Mouse (Mus musculus): ENCODE results near the gene Kat2b. TPM values are rescaled to one million over a fixed set of nuclear protein-coding genes. Genes with fewer than 3 reads are reported as not detected.

Gene Kat2b
- polyA plus RNA-seq, 1 experiment, result 3.3 TPM

GRCm38 (mm10) chr17:53564837-53565236 lies 1.8 kb upstream of the Kat2b start:
- TF ChIP-seq GATA1 (IDR thresholded peaks at IDR 0.05; ENCODE audit: low read length), result no peak

- no peak for TF ChIP-seq GATA1 (IDR thresholded peaks at IDR 0.05; ENCODE audit: low read length)
These were observed 271 bp downstream of the Kat2b start for GRCm38 (mm10) chr17:53566919-53567345.

GRCm38 (mm10) chr17:53567346-53568101 lies 863 bp downstream of the Kat2b start:
- TF ChIP-seq GATA1 (IDR thresholded peaks at IDR 0.05; ENCODE audit: low read length), result no peak

- TF ChIP-seq GATA1 (IDR thresholded peaks at IDR 0.05; ENCODE audit: low read length), result no peak
These were observed 1.5 kb downstream of the Kat2b start for GRCm38 (mm10) chr17:53568118-53568517.

- no peak for TF ChIP-seq GATA1 (IDR thresholded peaks at IDR 0.05; ENCODE audit: low read length)
These were observed 2.2 kb downstream of the Kat2b start for GRCm38 (mm10) chr17:53568734-53569386.

GRCm38 (mm10) chr17:53569829-53570228 lies 3.2 kb downstream of the Kat2b start:
- TF ChIP-seq GATA1 (IDR thresholded peaks at IDR 0.05; ENCODE audit: low read length), result no peak

- no peak for TF ChIP-seq GATA1 (IDR thresholded peaks at IDR 0.05; ENCODE audit: low read length)
These were observed 3.8 kb downstream of the Kat2b start for GRCm38 (mm10) chr17:53570361-53570875.

- TF ChIP-seq GATA1 (IDR thresholded peaks at IDR 0.05; ENCODE audit: low read length), result no peak
These were observed 6.4 kb downstream of the Kat2b start for GRCm38 (mm10) chr17:53573019-53573556.

- TF ChIP-seq GATA1 (IDR thresholded peaks at IDR 0.05; ENCODE audit: low read length), result no peak
These were observed 10.5 kb downstream of the Kat2b start for GRCm38 (mm10) chr17:53577151-53577550.

GRCm38 (mm10) chr17:53577754-53578153 lies 11.1 kb downstream of the Kat2b start:
- TF ChIP-seq GATA1 (IDR thresholded peaks at IDR 0.05; ENCODE audit: low read length), result no peak

- TF ChIP-seq GATA1 (IDR thresholded peaks at IDR 0.05; ENCODE audit: low read length), result no peak
These were observed 11.6 kb downstream of the Kat2b start for GRCm38 (mm10) chr17:53578249-53578648.

- TF ChIP-seq GATA1 (IDR thresholded peaks at IDR 0.05; ENCODE audit: low read length), result no peak
These were observed 12.1 kb downstream of the Kat2b start for GRCm38 (mm10) chr17:53578776-53579175.

GRCm38 (mm10) chr17:53579612-53580011 lies 13.0 kb downstream of the Kat2b start:
- no peak for TF ChIP-seq GATA1 (IDR thresholded peaks at IDR 0.05; ENCODE audit: low read length)

GRCm38 (mm10) chr17:53580237-53580636 lies 13.6 kb downstream of the Kat2b start:
- TF ChIP-seq GATA1 (IDR thresholded peaks at IDR 0.05; ENCODE audit: low read length), result no peak

- no peak for TF ChIP-seq GATA1 (IDR thresholded peaks at IDR 0.05; ENCODE audit: low read length)
These were observed 15.4 kb downstream of the Kat2b start for GRCm38 (mm10) chr17:53582026-53582585.

GRCm38 (mm10) chr17:53582805-53583204 lies 16.1 kb downstream of the Kat2b start:
- no peak for TF ChIP-seq GATA1 (IDR thresholded peaks at IDR 0.05; ENCODE audit: low read length)
